Mouse (Mus musculus) MN1 (cell line): ENCODE results near the gene Hoxa5.

Source experiments
- DNase-seq: peaks from one replicate; pipeline ENCODE4 v3.0.0-alpha.2; 2016; ENCODE audit warnings: low spot score

The Hoxa5 gene

DNA sequence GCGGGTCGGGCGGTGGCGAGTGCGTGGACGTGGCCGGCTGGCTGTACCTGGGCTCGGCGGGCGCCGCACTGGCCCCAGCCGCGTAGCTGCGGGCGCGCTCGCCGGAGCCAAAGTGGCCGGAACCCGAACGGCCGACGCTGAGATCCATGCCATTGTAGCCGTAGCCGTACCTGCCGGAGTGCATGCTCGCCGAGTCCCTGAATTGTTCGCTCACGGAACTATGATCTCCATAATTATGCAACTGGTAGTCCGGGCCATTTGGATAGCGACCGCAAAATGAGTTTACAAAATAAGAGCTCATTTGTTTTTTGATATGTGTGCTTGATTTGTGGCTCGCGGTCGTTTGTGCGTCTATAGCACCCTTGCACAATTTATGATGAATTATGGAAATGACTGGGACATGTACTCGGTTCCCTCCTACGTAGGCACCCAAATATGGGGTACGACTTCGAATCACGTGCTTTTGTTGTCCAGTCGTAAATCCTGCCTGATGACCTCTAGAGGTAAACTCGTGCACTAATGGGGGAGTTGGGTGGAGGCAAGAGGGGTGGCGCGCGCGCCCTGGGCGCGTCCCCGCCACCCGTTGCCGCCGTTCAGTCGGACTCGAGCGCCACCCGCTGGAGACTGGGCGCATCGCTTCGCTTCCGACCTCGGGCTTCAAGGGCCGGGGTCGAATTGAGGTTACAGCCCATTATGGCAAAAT lies at the start of gene Hoxa5:
Hoxa5 (minus strand) TSS at position 538 of the 703 bp plus-strand sequence.
- DNase-seq = peak; percentile 62

DNA sequence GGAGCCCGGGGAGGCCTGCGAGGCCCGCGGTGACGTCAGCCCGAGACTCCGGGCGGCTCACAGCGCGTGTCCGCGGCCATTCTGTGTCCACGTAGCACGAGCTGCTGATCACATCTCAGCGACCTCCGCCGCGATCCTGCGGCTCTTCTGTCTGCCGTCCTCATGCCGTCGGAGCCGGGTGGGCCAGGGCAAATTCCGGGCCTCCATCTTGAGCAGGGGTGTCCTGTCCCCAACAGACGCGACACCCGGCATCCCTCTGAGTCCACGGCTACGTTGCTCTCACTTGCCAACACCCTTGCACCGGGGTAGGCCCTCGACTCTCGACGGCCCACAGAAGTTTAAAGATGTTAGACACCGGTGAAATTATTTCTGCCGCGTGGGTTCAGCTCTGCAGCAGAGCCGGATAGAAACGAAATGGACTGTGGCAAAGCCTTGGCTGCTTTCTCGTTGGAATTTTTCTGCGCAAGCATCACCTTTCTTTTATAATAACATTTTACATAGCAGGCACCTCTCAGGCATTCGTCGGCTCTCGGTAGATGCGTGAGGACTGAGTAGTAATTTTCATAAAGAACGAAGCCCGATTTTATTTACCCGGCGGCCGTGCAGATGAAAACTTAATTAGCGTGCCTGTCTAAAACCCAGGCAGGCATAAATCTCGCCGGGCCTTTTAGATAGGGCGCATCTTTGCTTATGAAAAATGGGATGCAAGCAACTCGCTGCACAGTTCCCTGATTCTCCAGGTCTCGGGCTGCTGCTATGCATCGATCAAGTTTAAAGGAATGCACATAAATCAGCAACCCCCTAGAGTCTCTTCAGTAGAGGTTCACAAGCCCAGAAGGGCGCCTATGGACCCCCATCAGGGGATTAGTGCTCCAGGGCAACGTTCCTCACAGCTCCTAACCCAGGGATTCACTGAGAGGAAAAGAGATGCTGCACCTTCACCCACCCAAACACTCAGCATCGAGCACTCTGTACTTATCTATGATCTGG lies 49.4 kb upstream of the Hoxa5 start:
- no peak for DNase-seq

DNA sequence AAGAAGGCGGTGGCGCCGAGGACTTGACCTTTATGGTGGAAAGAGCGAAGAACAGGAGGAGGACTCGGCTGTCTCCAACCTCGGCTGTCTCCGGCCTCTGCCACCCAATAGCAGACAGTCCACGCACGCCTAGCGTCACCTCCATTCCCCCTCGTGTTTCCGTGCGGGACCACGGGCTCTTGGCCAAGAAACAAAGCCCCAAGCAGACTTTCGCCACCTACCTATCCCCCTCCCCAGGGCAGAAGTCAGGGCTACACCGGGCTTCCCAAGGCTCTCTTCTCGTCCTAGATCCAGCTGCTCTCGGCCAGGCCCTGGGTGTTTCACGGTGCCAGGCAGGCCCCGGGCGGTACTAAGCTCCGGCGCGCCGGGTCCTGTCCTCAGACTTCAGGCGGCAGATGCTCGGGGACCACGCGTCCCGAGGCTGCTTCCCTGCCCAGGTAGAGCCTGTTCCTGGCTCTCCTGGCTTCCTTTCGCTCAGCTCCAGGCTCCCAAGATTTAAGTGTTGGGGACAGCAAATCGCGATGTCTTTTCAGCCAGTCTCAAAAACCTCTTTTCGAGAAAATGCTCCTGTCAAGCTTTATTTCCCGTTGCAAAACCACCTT lies 48.5 kb upstream of the Hoxa5 start:
- no peak for DNase-seq

DNA sequence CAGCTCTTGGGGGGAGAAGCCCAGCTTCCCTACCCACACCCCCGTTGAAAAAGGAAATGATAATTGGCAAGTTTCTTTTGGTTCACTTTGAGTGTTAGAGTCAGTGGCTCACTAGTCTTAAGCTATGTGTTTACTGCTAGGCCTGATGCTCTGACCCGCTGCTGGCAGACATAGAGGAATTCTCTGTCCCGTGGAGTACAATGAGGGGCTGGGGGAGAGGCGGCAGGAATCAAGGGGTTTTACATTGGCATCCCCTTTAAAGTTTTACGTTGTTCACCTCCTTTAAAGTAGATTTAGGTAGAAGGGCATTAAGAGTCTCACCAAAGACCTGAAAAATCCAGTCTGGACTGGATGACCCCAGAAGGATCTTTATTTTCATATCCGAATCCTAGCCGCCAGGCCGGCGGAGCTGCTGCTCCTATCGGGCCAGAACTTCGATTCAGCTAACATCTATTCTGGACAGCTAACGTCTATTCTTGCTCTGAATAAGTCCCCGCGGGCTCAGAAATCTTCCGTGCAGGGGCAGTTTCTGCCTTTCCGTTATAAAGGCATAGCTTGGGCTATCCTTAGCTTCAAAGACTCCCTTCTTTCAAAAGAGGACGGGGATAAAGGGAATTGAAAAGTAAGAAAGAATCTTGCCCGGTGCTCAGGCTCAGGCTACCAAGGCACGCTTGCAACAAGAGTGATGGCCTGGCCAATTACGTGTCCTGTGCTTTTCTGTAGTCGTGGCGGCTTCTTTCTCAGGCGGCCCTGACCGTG lies 47.8 kb upstream of the Hoxa5 start:
- DNase-seq = no peak

DNA sequence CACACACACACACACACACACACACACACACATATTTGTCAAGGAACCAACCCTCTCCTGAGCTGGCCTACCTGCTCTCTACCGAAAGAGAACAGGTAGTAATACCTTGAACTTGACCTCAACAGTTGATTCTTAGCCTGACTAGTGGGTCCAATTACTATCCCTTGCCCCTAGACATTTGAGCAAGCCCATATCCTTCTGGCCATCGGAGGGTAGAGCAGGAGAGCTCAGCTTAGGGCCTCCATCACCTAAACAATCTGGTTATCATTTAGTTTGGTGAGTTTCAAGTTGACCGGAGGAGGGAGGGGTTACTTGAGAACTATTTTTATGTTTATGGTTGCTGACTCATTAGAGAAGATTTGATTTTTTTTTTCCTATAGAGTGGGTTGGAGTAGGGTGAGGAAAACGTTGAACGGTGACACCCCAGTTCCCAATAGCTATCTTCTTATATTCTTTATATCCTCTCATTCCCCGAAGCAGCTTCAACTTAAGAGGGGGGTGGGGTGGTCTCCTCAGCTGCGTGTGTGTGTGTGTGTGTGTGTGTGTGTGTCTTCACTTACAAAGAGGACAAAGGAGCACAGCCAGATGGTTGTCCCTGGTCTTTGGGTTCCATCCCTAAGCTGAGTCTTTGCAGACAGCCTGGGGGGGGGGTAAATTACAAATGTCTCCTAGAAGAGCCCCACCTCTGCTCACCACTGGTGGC lies 46.9 kb upstream of the Hoxa5 start:
- DNase-seq = no peak

DNA sequence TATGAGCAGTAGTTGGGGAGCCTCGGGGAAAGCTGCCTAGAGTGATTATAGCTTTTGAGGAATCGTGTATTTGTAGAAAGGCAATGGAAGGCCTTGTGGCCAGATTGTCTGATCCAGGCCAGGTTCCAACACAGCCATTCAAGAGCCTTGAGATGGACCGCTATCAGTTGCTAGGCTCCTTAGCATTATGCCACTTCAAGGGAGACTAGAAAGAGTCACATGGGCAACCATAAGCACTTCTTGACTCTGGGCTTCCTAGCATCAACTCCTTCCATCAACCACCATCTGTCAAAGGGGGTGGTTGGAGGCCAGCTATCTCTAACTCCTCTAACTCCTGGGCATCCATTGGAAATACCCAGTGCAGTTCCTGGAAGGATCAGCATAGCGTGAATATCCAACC lies 45.4 kb upstream of the Hoxa5 start:
- no peak for DNase-seq

DNA sequence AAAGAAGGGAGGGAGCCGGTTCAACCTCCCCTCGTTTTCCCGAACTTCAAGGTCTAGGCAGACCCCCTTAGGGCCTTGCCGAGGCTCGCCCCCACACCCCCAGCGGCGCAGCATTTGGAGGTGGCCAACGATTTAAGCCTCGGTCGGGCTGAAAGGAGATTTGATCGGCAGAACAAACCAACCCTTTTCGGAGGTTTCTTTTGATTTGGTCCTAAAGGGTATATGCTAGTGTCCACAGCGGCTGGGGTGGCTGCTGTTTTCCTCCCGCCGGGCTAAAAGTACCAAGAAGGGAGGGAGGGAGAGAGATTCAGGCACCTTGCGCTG lies 45.0 kb upstream of the Hoxa5 start:
- no peak for DNase-seq

DNA sequence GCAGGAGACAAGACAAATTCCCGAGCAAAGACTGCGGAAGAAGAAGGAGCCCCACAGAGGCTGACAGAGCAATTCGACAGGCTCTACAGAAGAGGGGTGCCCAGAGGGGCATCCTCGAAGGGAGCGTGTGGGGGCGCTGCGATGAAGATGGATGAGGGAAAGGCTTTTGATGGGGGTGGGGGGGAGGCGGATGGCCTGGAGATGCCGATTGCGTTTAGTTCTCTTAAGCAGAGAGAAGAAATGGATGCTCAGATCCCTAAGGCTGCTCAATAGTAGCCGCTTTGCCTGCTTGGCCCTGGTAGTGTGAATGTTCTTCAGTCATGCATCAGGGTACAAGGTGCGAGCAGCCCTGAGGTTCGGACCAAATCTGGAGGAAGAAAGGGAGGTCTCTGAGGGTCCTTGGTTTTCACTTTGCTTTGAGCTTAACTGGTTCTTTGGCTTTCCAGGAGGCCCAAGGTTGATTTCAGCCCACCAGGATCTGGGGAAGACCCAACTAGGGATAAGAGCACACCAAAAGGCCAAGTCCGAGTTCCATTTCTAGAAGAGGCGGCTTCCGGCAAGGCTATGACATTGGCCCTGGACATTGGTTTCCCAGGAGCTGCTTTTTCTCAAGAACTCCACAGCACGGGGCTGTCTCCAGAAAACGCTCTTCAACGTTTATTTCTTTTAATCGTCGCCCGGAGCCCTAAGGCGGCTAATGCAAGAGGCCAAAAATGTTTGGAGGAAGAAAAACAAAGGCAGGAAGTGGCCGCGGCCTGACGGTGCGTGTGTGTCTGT lies 44.4 kb upstream of the Hoxa5 start:
- no peak for DNase-seq

DNA sequence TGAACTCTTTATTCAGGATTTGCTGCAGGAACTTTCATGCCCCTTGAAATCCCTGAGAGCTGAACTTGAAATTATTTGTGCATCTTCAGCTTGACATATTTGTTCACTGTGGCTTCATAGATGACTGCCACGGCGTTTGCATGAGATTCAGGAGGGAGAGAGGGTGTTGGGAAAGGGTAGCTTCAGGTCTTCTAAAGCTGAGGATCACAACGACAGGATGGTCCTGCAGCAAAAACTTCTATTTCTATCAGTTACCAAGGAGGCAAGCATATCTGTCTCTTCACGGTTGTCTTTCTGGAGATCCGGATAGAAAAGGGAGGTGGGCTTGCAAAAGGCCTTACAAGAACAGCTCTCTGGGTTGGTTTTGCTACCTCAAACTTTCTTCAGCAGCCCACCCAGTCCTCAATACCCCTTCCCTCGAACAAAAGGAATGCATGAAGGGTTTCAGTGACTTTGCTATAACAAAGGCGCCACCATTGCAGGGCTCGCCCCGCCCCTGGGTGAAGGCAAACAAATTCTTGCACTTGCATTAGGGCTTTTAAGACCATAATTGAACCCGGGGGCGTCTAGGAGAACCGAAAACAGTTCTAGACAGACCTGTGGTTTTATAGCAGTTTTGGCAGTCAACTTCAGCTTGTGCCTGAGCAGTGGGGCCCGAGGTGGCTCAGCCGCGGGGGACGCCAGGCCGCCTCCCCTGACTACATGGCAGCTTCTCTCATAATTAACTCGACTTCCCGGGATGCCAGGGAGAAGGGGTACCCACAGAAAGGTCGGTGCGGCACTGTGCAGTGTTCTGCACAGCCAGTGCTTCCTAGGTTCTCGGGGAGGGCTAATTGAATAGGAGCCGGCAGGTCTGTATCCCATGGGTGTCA lies 43.6 kb upstream of the Hoxa5 start:
- no peak for DNase-seq

DNA sequence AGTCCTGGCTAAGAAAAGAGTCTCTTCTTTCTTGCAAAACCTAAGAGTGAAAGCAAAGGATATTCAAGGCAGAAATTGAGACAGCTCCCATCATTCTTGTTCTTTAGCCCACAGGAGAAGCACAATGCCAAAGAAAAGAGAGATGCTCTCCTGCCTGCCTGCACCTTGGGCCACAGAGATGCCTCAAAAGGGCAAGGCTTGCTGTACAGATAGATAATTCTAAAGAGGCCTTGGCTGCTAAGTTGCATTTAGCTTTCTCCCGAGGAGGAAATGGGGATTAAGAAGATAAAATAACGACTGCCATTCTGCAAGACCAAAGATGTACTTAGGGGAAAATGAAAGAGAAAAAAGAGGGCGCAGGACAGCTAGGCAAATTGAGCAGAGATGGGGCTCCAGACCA lies 42.5 kb upstream of the Hoxa5 start:
- DNase-seq = no peak

DNA sequence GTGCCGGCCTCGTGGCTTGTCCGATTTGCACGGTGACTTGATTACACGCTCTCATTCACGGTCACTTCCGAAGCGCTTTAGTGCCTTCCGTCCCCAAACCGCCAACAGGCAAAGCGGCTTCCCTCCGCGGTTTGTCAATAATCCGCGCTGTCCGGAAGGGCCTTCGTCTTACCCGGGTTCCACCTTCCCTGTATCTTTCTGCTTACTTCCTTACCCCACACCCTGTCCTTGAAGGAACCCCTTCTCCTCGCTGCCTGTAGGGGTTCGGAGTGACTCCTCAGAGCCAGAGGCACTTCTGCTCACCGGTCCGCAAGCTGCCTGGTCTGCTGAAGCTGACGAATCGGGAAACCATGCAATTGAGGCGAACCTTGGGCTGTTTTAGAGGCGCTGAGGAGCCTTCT lies 42.0 kb upstream of the Hoxa5 start:
- no peak for DNase-seq

DNA sequence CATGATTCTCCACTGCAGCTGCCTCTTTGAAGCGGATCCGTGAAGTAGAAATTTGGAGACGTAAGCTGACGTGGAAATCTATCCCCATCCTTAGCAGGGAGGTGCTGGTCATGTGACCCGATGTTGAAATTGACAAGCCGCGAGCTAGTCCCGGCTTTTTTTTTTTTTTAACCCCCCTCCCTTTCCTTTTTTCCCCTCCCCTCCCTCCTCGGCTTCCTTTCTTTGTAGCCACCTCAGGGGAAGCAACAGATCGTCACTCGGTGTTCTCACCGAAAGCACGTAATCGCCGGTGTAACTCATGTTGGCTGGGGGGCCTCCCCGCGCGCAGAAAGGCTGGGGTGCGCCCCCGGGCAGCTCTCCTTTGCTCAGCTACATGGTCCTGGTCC lies 41.4 kb upstream of the Hoxa5 start, which contains the start of gene Hoxa11:
Hoxa11 (minus strand) TSS at position 54 of the 386 bp plus-strand sequence.
- DNase-seq = no peak

DNA sequence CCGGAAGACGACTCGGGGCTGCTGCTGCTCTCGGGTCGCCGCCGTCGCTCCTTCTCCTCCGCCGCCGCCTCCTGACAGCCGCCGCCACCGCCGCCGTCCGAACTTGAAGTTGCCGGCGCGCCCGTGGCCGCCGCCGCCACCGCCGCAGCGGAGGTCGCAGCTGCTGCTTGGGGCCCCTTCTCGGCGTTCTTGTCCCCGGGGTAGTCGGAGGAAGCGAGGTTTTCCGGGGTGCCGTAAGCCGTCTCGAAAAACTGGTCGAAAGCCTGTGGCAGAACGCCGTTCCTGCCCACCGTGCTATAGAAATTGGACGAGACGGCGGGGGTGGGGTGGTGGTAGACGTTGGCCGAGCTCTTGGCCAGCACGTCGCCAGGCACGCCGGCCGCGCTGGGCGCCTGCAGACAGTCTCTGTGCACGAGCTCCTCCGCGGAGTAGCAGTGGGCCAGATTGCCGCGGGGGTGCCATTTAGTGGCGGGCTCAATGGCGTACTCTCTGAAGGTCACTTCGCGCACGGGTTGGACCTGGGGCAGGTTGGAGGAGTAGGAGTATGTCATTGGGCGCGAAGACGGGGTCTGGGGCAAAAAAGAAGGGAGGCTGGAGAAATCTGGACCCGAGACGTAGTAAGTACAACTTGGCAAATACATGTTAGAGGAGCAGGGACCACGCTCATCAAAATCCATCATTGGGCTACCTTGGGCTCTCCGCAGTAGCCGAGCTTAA lies 40.8 kb upstream of the Hoxa5 start:
- DNase-seq = no peak

DNA sequence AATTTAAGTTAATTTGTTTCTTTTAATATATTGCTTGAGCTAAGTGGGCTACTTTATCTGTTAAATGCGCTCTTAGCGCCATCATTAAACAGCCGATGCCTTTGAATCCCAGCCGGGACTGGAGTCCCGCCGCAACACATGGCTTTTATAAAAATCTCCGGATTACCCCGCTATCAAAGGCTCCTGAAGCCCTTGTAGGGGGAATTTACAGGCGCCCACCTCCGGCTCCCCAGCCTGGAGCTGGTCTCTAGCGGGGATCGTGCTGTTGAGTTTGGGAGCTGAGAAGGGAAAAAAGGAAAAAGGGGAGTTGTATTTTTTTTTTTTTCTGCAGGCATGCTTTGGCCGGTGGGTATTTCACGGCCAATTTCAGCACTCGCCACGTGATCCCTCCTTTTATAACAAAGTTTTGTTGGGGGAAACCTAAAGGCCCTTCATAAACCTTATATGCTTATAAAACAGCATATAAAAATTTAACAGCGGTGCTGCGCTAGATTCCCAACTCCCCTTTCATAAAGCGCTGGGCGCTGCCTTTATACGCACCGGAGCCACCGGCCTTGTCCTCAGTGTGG lies 40.2 kb upstream of the Hoxa5 start:
- no peak for DNase-seq

DNA sequence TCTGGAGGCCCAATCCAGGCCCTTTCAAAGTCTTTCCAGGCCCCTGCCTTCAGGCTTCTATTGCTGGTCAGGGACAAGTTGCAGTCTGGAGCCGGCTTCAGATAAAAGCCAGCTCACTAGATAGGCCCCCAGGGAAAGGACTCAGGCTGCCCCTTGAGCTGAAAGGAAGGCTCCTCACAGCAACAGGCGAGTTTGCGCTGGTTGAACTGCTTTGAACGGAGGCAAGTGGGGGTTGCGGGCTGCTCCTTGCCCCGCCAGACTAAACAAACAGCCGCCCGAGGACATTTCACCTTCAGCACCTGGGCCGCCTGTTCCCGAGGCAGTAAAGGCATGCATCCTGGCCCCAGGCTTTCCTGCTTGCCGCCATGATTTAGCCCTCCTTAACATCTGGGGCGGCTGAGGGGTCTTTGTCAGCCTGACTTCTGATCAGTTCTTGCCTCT lies 39.3 kb upstream of the Hoxa5 start:
- no peak for DNase-seq

DNA sequence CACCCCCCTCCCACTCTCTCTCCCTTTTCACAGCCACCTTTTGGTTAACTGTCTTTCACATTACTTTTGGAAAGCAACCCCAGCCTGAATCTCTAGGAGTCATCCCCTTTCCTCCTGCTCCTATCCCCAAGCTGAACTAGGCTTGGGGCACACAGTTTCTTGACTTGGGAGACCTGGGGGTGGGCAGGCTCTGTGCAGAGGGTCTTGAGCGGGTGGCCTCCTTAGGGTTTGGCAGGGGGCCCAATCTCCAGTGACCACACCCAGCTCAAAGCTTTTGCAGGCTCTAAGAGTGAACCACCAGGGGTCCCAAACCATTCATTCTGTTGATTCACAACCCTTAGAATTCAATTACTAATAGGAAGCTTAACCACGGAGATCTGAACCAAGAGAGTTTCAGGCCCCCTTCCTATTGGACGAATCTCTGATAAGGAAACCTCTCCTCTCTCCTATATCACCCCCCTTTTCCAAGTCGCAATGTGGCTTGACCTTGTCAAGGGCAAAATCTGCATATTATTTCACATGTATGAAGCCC lies 38.5 kb upstream of the Hoxa5 start:
- no peak for DNase-seq

DNA sequence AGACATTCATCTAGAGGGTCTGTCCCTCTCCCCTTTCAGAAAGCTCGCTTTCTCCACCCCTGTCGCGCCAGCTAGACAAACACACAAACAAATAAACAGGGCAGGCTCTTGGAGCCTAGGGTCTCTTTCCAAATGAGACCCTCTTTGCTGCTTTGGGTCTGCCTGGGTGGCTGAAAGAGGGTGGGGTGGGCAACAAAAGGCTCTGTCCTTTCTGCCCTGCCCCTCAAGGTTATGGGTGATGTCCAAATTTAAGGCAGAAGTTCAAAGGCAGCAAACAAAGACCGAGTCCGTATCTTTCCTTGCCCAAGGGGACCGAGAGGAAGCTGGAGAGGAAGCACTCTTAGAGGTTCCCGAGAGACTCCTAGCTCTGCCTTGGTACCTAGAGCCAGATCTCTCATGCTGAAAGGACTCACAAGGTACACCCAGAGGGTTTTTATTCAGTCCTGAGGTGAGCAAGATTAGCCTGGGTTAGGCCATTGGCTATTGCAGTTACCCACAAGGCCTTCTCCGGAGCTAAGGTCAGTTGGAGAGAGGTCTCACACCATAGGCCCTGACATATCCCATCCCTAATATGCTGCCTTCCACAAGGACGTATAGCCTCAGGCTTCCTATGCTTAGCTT lies 36.7 kb upstream of the Hoxa5 start:
- DNase-seq = no peak
